Mouse (Mus musculus) liver, embryonic 14.5 days (tissue): Measurements from ENCODE around the gene Klra2.

Source experiments
- CTCF ChIP-seq: IDR thresholded peaks from 2 replicates; pipeline ENCODE4 v1.5.1; 2016; ENCODE audit warnings: antibody characterized with exemption, low read depth, control low read depth
- EP300 ChIP-seq: IDR thresholded peaks from 2 replicates; pipeline ENCODE4 v1.6.1; 2016; ENCODE audit warnings: antibody characterized with exemption, low read depth

- TF ChIP-seq CTCF, result no peak
- TF ChIP-seq EP300, result no peak
Observed at GRCm38 (mm10) chr6:131264175-131264574, 17.0 kb upstream of the Klra2 start.
